Mouse (Mus musculus) C2C12 (cell line): ENCODE data around the gene Lrrc39.

Experiments used
- CEBPB ChIP-seq: IDR thresholded peaks from one replicate; pipeline ENCODE4 v1.6.1; 2011; ENCODE audit warnings: low read depth, mild to moderate bottlenecking, control low read depth, moderate library complexity
- CTCF ChIP-seq: IDR thresholded peaks from one replicate; pipeline ENCODE4 v1.5.1; 2011; ENCODE audit not compliant: control insufficient read depth, insufficient read depth, insufficient read length

GRCm38 (mm10) chr3:116599705-116600104 lies 36.9 kb downstream of the Lrrc39 start:
- TF ChIP-seq CEBPB = no peak
- no peak for TF ChIP-seq CTCF
